Mouse (Mus musculus): ENCODE measurements around the gene Usp17lb. TPM values are rescaled to one million over a fixed set of nuclear protein-coding genes. Genes with fewer than 3 reads are reported as not detected.

Gene Usp17lb
- not detected in 2 replicates for polyA plus RNA-seq (2012; rRNA removed)

GRCm38 (mm10) chr7:104842503-104842902 is at the start of gene Usp17lb:
Gene Usp17lb (minus strand): TSS chr7:104842603.

GRCm38 (mm10) chr7:104877731-104878130 is 35.3 kb upstream of the Usp17lb start, which contains the start of gene Olfr665:
Gene Olfr665 (plus strand): TSS chr7:104878031.

GRCm38 (mm10) chr7:104856709-104857108 is 14.3 kb upstream of the Usp17lb start, which contains the start of gene Usp17la:
Gene Usp17la (plus strand): TSS chr7:104857009.

Other genes starting within 250 kb of the Usp17lb start
- gene Olfr655, start 240.8 kb downstream of the Usp17lb start, polyA plus RNA-seq (2012; rRNA removed): 0.05 and 0.15 TPM in 2 replicates
- not detected in 2 replicates for gene Olfr656, start 228.6 kb downstream of the Usp17lb start, polyA plus RNA-seq (2012; rRNA removed)
- not detected in 2 replicates for gene Olfr657, start 217.8 kb downstream of the Usp17lb start, polyA plus RNA-seq (2012; rRNA removed)
- gene Olfr658, start 195.3 kb downstream of the Usp17lb start, polyA plus RNA-seq (2012; rRNA removed): 0.06 and 0.08 TPM in 2 replicates
- gene Olfr659, start 175.8 kb downstream of the Usp17lb start, polyA plus RNA-seq (2012; rRNA removed): not detected in 2 replicates
- gene Olfr661, start 156.1 kb downstream of the Usp17lb start, polyA plus RNA-seq (2012; rRNA removed): not detected in 2 replicates
- not detected in 2 replicates for gene Usp17le, start 65.1 kb downstream of the Usp17lb start, polyA plus RNA-seq (2012; rRNA removed)
- not detected in 2 replicates for gene Usp17la, start 14.4 kb upstream of the Usp17lb start, polyA plus RNA-seq (2012; rRNA removed)
- not detected in 2 replicates for gene Olfr665, start 35.4 kb upstream of the Usp17lb start, polyA plus RNA-seq (2012; rRNA removed)
- not detected in 2 replicates for gene Olfr666, start 53.3 kb upstream of the Usp17lb start, polyA plus RNA-seq (2012; rRNA removed)
- gene Olfr667, start 78.9 kb upstream of the Usp17lb start, polyA plus RNA-seq (2012; rRNA removed): not detected in 2 replicates
- gene Olfr668, start 85.5 kb upstream of the Usp17lb start, polyA plus RNA-seq (2012; rRNA removed): not detected in 2 replicates
- gene Olfr669, start 91.6 kb upstream of the Usp17lb start, polyA plus RNA-seq (2012; rRNA removed): not detected in 2 replicates
- not detected in 2 replicates for gene Olfr670, start 120.0 kb upstream of the Usp17lb start, polyA plus RNA-seq (2012; rRNA removed)
- not detected in 2 replicates for gene Olfr671, start 136.5 kb upstream of the Usp17lb start, polyA plus RNA-seq (2012; rRNA removed)
- gene Olfr672, start 159.4 kb upstream of the Usp17lb start, polyA plus RNA-seq (2012; rRNA removed): not detected in 2 replicates
- not detected in 2 replicates for gene Olfr675, start 185.9 kb upstream of the Usp17lb start, polyA plus RNA-seq (2012; rRNA removed)
- gene Olfr676, start 190.1 kb upstream of the Usp17lb start, polyA plus RNA-seq (2012; rRNA removed): not detected in 2 replicates
- gene Olfr677, start 208.8 kb upstream of the Usp17lb start, polyA plus RNA-seq (2012; rRNA removed): not detected in 2 replicates
- gene Olfr678, start 221.9 kb upstream of the Usp17lb start, polyA plus RNA-seq (2012; rRNA removed): not detected in 2 replicates
- not detected in 2 replicates for gene Olfr679, start 238.6 kb upstream of the Usp17lb start, polyA plus RNA-seq (2012; rRNA removed)

Measured in central nervous system, embryonic 14 days (tissue).